Mouse (Mus musculus) adrenal gland, adult 2 months (tissue): Measurements from ENCODE around the gene Ttl. TPM values are rescaled to one million over a fixed set of nuclear protein-coding genes. Genes with fewer than 3 reads are reported as not detected.

Experiments
- DNase-seq: peaks from one replicate; pipeline ENCODE4 v3.0.0; 2021
- long read RNA-seq: library from polyadenylated mRNA; stranded (forward); transcript quantifications from one replicate; pipeline ENCODE4 v2.0.0, GENCODE M21; 2021
- polyA plus RNA-seq: library from polyadenylated mRNA; depleted of rRNA; stranded (reverse); fragments of >200 nt; gene quantifications from 2 replicates; pipeline ENCODE4 v1.2.3, GENCODE M21; 2012; rRNA removed
- total RNA-seq, 2 experiments: library from RNA; stranded (reverse); gene quantifications; 2 replicates each; pipeline ENCODE4 v1.2.3; 2021

The Ttl gene
- total RNA-seq = 10 to 100 TPM in 1 of 2 experiments, 1 to 10 TPM in 1; 7.5 to 13.4 TPM
- 4.7 and 5.6 TPM in 2 replicates for polyA plus RNA-seq
- long read RNA-seq, full-length matches to known transcripts = 10 of 12 reads
- long read RNA-seq, partial matches to known transcripts = 1 of 12 reads
- long read RNA-seq, other reads (novel, unspliced or antisense) = 1 of 12 reads

DNA sequence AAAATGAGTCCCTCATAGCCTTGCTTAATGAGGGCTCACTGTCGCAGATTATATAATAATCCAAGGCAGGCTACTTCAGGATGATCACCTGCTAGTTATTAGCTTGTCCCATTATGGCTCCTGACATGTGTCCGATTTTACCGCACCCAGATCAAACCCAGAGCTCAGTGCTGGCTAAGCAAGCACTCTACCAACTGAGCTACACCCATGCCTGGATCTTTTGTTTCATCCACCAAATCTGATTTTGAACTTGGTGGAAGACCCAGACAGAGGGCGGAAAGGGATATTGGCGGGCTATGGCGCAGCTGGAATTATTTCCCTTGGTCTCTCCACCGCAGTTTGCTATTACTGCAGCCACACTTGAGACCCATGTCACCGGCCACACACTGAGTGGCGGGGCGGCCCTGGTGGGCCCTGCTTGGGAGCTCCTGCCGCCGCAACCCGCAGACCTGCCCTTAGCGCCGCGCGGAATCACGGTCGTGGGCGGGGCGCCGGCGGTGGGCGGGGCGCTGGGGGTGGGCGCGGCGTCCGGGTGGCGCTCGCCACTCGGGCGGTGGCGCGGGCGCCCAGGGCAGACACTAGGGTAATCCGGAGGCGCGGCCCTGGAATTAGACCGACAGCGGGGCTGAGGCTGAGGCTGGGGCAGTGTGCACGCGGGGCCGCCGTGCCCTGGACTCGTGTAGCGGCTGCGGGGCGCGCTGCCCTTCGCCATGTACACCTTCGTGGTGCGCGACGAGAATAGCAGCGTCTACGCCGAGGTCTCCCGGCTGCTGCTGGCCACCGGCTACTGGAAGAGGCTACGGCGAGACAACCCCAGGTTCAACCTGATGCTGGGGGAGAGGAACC lies at the start of gene Ttl:
Gene Ttl, plus strand, starts transcription at position 506 of the 846 bp plus-strand sequence.
- peak; percentile 90 for DNase-seq

DNA sequence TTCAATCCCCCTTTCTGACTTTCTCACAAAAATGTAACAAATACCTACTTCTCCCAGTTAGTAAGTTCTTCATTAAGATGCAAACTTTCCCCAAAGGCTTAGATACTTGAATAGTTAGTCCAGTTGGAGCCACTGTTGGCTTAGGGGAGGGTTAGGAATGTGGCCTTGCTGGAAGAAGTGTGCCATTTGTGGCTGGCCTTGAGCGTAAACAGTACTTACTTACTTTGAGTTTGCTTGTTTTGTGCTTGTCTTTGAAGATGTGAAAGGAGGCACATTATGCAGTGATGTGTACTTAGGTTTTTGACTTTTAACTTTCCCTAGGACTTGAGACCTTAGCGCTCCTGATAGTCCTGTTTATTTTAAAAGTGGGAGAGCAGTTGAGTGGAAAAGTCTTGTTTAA lies 45.6 kb upstream of the Ttl start:
- DNase-seq = peak; percentile 52

DNA sequence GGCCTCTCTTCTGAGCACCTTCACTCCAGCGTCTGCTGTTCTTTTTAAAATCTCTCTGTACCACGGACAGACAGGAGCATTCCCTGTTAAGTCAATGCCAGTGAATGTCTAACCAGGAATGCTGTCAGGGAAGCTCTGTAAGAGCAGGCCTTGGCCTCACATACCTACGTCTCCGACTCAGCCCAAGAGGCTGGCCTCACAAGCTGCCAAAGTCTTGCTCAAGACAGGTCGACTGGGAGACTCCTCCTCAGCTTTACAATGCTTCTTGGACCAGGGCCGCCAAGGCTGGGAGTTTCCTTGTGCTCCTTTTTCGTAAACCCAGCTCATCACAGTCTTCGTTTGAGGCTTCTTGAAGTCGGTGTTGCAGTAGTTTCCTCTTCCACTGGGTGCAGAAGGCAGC lies 40.9 kb upstream of the Ttl start:
- DNase-seq = peak; percentile 63

DNA sequence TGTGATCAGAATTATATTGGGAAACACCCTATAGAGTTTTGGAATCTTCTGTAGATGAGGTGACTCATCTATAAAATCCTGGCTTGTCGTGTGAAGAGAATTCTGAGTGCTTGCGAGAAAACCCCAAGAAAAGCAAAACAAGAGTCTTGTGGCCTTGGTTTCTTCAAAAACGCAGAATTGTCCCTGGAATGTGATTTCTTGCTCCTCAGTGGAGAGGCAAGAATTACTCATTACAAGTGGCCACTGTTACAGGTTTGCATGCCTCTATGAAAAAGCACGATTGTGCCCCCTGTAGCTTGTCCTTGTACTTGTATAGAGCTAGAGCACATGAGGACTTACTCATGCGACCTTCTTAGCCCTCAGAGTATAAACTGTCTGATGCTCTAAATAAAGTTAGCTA lies 30.4 kb upstream of the Ttl start:
- no peak for DNase-seq

DNA sequence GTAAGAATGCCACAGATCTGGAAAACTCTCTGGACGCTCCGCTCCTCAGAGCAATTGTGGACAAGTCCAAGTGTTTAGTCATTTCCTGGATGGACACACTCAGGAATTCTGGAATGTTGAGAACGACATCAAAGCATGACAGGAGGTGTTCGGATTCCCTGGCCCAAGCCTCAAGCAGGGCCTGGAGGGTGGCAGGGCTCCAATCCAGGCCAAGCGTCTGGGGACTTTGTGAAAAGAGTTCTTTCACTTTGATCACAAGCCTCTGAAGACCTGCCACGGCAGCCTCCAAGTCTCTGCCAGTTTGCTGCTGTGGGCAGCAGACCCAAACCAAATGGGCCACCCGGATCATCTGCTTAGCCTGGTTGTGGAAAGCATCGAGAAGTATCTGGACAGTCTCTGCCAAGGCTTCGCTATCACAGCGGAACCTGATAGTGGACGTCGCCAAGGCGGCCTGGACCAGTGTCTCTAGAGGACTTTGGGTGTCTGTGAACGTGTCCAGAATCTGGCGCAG lies 27.3 kb upstream of the Ttl start:
- peak; percentile 15 for DNase-seq

DNA sequence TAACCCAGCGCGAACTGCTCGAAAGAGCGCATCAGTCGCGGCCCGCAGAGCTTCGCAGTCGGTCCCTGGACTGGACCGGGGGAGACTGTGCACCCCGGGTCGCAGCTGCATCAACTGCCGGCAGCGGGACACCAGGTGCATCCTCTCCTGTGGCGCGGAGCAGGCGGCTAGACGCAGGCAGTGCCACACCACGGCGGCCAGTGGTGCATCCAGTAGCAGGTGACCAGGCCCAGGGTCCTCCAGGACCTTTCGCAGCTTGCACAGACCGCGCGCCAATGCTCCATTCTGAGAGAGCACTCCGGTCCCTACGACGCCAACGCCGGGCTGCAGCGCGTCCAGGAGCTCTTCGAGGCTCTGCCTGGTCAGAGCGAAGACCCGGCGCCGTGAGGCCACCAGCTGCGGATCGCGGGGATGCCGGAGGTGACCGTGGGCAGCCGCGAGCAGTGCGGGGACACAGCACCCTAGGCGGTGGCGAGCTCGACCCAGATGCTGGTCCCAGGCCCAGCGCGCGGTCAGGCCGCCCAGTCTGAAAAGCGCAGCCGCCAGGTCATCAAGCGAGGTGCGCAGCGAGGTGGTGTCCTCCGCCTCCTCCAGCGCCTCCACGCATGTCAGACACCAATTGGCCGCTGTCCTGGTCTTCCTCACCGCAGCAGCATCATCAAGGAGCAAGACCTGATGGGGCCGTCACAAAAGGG lies 26.7 kb upstream of the Ttl start:
- DNase-seq = peak; percentile 29

DNA sequence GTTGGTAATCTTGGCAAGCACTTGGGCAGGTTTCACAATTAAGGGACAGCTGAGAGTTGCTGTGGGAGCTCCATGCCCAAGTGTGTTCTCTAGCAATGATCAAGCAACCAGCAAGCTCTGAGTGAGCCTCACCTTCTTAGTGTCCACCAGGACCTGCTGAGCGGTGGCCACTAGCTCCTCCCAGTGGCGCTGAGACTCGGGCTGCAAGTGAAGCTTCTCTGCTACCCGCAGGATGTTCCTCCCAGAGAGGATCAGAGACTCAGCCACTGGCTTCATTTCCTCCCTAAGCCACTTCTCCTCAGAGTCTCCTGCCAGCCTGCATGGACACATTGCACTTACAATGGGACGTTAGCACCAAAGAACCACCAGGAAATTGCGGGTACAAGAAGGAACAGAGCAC lies 25.2 kb upstream of the Ttl start:
- DNase-seq = no peak

DNA sequence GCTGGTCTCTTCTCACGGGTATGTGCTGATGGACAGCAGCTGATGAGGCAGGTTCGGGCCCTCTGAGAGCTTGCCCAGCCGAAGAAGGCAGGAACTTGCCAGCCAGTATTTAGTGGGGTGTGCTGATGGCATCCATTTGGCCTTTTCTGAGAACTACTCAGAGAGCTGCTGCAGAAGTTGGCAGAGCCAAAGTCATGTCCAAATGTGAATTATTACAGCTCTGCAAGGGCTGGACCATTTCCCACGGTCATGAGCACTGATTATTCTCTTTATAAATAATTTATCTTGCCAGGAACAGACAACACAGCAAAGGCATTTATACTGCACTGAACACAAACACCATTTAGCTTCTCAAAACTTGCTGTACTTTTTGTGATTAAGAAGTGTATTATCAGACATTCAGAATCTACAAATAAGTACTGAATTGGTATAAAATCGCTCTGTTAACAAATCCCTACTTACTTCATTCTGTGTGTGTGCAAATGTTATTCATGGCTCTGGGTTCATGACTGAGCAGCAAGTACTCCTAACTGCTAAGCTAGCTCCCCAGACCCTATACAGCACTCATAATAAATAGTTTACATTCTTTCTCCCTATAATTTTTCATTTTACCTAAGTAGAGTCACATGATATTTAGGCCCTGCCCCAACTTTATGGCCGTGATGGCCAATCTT lies 19.4 kb upstream of the Ttl start:
- peak; percentile 87 for DNase-seq

DNA sequence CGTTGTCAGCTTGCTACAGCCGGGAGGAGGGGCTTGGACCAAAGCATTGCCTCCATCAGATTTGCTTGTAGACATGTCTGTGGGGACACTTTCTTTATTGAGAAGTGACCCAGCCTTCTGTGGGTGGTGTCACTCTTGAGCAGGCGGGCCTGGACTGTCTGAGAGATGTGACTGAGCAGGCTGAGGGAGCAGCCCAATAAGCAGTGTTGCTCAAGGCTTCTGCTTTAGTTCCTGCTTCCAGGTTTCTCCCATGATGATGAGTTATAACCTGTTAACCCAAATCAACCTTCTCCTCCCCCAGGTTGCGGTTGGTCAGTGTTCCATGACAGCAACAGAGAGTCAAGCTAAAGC lies 18.9 kb upstream of the Ttl start:
- peak; percentile 27 for DNase-seq

DNA sequence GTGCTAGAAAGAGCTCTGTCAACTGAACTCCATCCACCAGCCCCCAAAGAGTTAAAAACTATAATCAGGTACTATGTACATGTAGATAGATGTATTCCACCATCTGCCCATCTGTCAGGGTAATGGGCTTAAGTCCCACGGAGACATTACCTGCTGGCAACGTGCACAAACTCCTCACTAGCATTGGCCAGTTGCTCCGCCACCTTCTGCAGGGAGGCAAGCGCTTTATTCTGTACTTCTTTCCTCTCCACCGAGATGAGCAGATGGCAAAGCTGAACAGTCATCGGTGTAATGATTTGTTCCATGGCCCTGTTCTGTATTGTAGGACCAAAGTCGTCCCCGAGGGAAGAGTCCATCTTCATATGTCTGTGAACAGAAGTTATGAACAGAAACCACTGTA lies 17.9 kb upstream of the Ttl start, which contains the start of gene Vinac1:
Gene Vinac1, minus strand, starts transcription at position 362 of the 400 bp plus-strand sequence.
- no peak for DNase-seq

DNA sequence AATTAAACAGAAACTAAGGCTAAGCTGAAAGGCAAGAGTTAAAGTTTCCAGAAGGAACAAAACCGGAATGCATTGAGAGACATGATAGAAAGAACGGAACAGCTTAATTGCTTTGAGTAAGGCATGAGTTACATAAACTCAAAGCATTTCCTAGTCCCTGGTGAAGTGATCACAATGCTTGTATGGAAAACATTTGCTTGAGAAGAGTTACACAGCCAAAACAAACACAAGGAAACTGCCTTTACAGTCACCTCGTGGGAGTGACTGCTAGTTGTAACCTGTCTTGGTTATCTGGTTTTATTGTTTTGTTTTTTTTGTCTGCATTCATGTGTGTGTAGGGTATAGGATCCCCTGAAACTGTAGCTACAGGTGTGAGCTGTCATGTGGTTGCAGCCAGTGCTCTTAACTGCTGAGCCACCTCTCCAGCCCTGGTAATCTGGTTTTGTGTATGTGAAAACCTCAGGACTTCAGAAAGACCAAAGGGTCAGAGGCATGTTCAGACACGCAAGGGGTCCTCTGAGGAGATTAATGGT lies 13.2 kb upstream of the Ttl start:
- no peak for DNase-seq

DNA sequence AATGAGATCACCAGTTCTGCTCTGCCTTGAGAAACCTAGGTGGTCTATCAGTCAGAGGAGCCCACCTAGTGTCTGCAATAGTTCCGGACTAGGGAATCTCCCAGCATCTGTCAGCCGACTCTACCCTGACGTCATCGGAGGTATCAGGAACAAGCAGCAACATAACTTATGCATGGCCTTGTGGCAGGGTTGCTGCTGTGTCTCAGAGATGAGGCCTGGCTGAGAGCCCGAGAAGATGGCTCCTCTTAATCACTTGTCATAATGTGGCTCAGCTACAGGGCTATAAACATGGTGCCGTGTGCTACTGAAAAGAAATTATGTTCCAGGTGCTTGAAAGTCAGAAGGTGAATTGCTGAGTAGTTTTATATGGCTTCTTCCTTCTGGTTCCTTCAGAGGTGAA lies 10.0 kb upstream of the Ttl start:
- peak; percentile 53 for DNase-seq

DNA sequence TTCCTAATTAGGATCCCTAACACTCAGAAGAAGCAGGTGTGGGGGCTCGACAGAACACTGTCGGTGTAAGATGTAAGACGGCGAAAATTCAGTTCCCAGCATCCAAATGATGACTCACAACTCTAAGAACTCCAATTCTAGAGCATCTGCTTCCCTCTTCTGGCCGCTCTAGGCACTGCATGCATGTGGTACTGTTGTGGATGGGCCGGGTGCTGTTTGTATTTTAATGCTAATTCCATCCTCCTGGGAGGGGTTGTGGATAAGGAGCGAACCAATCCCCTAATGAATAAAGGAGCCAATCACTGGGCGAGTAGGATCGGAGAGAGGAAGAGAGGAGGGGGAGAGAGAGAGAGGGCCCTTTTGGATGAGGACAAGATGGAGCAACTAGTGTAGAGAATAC lies 9.1 kb upstream of the Ttl start:
- no peak for DNase-seq

DNA sequence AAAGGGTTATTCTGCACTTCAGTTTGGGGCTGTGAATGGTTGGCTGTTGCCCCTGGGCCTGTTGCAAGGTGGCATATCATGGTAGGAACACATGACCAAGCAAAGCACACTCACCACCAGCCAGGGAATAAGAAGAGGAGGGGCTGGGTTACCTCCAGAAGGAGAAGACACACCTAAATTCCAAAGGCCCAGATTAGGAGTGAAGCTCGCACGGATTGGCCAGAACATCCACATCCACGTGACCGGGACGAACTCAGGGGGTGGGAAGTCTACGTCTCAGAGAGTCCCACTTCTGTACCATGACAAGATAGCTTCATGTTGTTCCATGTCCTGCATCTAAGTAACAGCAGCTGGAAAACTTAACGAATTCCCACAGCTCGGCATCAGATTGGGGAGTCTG lies 8.5 kb upstream of the Ttl start:
- DNase-seq = no peak

DNA sequence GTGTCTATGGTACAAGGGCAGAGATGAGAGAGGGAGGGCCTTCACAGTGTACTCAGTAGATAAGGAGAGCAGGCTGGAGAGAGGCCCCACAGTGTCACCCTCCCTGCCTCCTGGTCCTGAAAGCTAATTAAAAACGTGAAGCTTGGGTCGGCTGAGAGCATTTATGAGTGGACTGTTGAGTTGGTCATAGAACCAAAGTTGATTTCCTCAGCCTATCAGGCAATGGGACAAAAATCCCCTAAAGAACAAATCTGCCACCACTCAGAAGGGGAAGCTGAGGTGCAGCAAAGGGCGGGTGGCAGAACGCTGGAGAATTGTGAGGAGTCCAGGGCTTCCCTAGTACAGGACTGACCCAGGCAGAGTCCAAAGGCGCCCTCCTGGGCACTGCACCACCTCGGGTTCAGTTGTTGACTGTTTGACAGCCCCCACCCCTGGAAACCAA lies 7.8 kb upstream of the Ttl start:
- no peak for DNase-seq

DNA sequence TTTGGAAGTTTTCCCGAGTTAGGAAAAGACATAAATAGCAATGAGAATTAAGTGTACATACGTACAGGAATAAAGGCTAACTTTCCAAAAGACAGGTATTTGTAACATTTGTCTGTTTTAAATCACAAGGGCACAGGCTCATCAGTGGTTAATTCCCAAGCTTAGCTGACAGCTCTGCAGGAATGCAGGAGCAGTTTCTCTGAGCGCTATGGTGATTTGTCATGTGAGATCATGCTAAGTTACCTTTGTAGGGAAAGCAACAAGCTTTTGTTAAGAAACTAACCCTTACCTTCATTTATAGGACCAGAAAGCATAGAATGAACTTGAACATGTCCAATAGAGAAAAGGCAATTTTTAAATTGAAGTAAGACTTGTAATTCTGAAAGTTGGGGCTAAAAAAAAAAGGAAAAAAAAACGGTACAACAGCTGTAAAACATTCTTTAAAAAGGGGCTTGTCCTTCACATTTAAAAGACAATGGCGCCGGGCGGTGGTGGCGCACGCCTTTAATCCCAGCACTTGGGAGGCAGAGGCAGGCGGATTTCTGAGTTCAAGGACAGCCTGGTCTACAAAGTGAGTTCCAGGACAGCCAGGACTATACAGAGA lies 4.2 kb upstream of the Ttl start:
- no peak for DNase-seq

DNA sequence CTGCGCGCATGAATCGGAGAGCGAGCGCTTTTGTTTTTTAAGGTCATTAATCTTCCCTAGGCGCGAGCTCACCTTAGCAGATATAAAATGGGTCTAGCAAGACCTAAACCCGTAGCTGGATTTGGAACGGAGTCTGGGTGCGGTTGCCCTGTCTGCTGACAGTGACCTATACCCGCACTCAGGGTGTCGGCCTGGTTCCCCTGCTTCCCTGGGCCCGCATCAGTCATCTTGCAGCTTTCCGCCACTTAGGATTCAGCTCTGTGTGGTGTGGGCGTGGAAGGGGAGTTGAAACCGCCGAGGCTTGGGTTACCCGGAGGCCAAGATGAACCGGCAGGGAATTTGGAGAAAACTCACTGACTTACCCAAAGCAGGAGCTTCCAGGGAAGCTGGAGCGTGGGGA lies 584 bp downstream of the Ttl start:
- peak; percentile 78 for DNase-seq

DNA sequence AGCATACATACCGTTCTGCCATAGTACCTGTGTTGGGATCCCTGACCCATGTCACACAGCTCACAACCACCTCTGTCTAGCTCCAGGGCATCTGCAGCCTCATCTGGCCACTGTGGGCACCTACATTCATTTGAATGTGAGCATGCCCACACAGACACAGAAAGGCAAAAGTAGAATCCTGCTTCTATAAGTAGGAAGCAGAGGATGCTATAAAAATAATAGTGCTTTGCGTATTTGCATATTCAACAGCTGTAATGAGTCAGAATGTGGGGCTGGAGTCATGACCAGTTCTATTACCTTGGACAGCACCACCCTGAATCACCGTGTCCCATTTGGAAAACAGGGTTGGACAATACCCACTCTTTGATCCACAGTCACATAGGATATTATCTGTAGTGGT lies 4.6 kb downstream of the Ttl start:
- DNase-seq = no peak

DNA sequence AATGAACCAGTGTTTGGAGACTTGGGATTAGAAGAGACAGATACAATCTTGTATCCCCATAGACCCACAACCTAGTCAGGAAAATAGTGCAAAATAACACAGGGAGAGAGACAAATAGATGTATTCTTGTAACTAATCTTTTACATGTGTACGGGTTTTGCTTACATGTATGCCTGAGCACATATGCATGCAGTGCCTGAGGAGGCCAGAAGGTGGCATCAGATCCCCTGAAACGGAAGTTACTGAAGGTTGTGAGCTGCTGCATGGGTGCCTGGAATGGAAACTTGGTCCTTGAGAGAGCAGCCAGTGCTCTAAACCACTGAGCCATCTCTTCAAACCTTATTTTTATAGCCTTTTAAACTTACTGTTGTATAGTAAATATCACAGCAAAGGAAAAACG lies 12.6 kb downstream of the Ttl start:
- DNase-seq = no peak

DNA sequence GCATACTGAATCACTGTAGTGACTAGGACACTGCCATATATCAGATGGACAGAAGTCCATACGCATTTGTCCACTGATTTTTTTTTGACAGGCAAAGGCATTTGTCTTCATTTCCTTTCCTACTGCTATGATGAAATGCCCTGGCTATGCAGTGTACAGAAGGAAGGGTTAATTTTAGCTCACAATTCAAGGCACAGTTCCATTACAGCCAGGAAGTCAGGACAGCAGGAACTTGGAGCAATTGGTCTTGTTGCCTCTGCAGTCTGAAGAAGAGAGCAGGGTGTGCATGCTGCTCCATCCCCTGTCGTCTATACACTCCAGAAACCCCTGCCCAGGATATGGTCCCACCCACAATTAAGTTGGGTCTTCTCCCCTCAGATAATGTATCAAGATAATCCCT lies 13.5 kb downstream of the Ttl start:
- no peak for DNase-seq

DNA sequence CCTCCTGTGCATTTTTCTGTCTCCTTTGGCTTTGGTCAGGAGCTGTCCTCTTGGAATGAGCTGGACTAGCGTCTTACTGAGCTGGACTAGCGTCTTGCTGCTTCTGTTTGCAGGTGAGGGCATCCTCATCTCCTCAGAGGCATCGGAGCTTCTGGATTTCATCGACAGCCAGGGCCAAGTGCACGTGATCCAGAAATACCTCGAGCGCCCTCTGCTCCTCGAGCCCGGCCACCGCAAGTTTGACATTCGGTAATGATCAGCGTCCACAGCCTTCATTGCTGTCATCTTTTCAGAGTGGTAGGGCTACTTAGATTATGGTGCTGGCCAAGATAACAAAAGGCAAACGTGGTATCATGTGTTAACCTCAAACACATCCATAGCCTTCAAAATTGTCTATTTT lies 15.4 kb downstream of the Ttl start:
- no peak for DNase-seq

DNA sequence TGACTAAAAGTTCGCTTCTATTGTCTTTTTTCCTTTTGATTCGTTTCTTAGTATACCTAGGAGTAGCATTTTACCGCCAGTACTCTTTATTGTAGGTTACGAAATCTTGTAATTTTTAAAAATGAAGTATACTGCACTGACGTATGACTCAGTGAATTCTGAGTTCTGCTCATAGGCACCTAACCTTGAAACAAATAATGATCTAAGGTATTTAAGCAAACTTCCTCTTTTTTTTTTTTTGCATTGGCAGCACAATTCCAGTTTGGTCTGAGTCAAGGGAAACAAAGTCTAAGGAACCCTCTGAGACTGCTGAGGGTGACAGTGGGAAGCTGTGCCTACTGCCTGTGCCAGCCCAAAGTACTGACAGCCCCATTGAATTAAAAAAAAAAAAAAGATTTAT lies 17.8 kb downstream of the Ttl start:
- no peak for DNase-seq
